Mouse (Mus musculus): ENCODE data around the gene Fcf1.

Fcf1 gene

GRCm38 (mm10) chr12:84968831-84969655, 1.7 kb upstream of the Fcf1 start:
- no peak for DNase-seq (ENCODE audit: low spot score)

- no peak for DNase-seq (ENCODE audit: low spot score)
Measured at GRCm38 (mm10) chr12:84969656-84970427, 855 bp upstream of the Fcf1 start.

GRCm38 (mm10) chr12:84979264-84979862, 8.7 kb downstream of the Fcf1 start:
- no peak for DNase-seq (ENCODE audit: low spot score)

- DNase-seq (ENCODE audit: low spot score): no peak
Measured at GRCm38 (mm10) chr12:84989456-84989855, 18.8 kb downstream of the Fcf1 start.

GRCm38 (mm10) chr12:84995112-84995761, 24.5 kb downstream of the Fcf1 start:
- no peak for DNase-seq (ENCODE audit: low spot score)

- DNase-seq (ENCODE audit: low spot score): peak; percentile 94
Measured at GRCm38 (mm10) chr12:84996083-84996496, 25.4 kb downstream of the Fcf1 start, which contains the start of gene Ylpm1. Ylpm1 (plus strand) TSS chr12:84996321.

- DNase-seq (ENCODE audit: low spot score): no peak
Measured at GRCm38 (mm10) chr12:84996501-84997398, 26.1 kb downstream of the Fcf1 start.

GRCm38 (mm10) chr12:84999053-84999452, 28.4 kb downstream of the Fcf1 start:
- no peak for DNase-seq (ENCODE audit: low spot score)

GRCm38 (mm10) chr12:85006206-85006605, 35.5 kb downstream of the Fcf1 start:
- no peak for DNase-seq (ENCODE audit: low spot score)

GRCm38 (mm10) chr12:85007021-85007420, 36.3 kb downstream of the Fcf1 start:
- no peak for DNase-seq (ENCODE audit: low spot score)

- DNase-seq (ENCODE audit: low spot score): no peak
Measured at GRCm38 (mm10) chr12:85009776-85010175, 39.1 kb downstream of the Fcf1 start.

- no peak for DNase-seq (ENCODE audit: low spot score)
Measured at GRCm38 (mm10) chr12:85010541-85010940, 39.8 kb downstream of the Fcf1 start.

- DNase-seq (ENCODE audit: low spot score): no peak
Measured at GRCm38 (mm10) chr12:85012185-85012584, 41.5 kb downstream of the Fcf1 start.

GRCm38 (mm10) chr12:85022071-85022470, 51.4 kb downstream of the Fcf1 start:
- no peak for DNase-seq (ENCODE audit: low spot score)

GRCm38 (mm10) chr12:85032710-85033109, 62.0 kb downstream of the Fcf1 start:
- DNase-seq (ENCODE audit: low spot score): no peak
